Mouse (Mus musculus) liver, adult (tissue): Measurements from ENCODE around the gene Sh3bgrl3.

Experiments
- GATA4 ChIP-seq: IDR thresholded peaks from 2 replicates; pipeline ENCODE4 v1.6.1; 2014; ENCODE audit warnings: mild to moderate bottlenecking, low read length; ENCODE audit not compliant: insufficient replicate concordance

Gene Sh3bgrl3

DNA sequence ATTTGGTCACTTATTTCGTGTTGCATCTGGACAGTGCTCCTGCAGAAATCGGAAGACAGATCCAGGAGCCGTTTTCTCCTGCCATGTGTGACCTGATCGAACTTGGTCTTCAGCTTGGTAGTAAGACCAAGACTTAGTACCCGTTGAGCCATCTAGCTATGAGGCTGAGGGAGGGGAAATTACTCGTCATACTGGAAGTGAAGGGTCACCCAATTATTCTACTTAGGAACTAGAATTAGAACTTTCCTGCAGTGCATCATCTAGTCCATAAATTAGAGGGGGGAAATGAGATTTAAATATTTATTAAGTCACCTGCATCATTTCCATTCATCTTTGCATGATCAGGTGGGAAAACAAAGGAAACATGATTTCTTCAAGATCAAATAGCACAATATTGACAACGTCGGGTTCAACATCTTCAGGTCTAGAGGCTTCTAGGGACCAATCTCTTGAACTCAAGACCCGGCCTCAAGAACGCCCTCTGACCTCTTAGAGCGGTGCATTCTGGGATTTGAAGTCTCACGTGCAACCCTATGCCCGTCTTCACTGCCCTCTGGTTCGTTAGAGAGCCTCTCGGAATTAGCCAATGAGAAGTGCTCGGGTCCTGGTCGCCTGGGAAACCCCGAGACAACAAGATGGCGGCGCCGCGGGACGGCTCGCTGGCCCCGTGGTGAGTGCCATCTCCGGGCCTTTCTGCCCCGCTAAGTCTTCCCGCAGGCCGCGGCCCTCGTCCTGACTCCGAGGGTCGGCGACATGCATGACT, 26.4 kb downstream of the Sh3bgrl3 start, which contains the start of gene Ubxn11:
Gene Ubxn11, plus strand, starts transcription at position 592 of the 763 bp plus-strand sequence.
- no peak for TF ChIP-seq GATA4

DNA sequence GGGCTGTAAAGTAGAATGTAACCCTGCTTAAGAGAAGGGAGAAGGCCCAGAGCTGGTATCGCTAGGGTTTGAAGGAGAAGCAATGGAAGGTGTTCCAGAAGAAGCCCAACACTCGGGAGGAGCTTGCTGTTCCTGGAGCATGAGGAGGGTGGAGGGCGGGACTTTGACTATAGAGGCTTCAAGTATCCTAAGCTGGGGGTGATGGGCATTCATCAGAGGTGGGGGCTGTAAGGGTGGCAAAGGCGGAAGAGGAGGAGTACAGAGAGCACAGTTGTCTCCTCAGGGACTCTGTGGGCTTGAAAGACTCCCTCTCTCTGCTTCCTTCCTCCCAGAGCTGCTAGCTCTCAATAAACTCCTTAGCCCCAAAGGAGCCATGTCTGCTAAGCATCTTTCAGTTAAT, 28.3 kb downstream of the Sh3bgrl3 start:
- no peak for TF ChIP-seq GATA4

DNA sequence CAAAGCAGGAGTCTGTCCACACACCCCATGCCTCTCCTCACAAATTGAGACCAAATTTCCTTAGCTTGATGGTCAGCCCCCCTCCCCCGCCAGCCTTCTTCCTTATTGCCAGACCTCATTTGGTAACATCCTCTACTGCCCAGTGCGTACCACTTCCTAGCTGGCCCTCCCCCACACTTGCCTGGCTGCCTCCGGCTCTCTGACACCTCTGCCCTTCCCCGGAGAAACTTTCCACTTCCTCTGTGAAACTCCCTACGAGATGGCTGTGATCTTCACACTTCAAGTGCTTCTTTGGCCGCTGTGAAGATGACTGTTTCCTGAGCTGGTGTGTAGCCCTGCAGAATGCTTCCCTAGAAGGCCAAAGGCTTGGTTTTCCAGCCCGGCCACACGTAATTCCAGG, 30.0 kb downstream of the Sh3bgrl3 start:
- TF ChIP-seq GATA4 = no peak

DNA sequence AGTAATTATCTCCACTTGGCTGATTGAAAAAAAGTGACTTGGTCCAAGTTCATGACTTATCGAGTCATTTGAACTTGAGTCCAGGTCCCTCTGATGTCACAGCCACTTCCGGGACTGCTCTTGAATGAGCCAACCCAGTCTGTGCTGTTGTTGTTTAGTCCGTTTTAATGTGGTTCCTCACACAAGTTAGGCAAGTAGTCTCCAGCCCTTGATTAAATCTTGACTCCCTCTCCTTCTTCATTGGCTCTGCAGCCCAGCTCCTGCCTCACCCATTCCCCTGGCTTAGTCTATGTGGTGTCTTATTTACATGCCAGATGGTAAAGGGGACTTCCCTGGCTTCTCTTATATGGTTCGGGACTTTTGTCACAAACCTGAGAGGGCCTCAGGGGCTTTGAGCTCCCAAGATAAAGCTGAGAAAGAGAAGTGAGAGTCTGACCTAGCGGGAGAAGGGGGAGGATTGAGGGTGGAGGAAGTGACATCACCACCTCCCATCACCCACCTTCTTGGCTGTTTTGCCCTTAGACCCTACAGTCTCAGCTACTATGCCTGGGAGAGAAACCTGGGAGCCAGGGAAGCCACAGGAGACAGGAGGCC, 31.5 kb downstream of the Sh3bgrl3 start:
- TF ChIP-seq GATA4 = no peak

DNA sequence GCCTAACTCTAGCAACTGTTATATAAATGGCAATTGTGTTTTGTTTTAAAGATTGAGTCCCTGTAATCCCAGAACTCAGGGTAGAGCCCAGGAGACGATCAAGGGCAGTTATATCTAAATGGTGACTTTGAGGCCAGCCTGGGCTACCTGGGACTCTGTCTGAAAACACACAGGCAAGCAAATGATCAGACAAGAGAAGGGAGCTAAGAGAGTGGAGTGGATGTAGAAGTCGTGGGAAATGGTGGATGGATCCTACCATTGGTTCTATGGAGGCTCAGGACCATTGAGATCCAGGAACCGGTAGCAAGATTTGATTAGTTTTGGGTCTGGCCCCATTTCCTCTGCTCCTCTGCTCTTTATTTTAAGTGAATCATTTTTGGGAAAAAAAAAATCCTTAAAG, 32.5 kb downstream of the Sh3bgrl3 start:
- no peak for TF ChIP-seq GATA4

DNA sequence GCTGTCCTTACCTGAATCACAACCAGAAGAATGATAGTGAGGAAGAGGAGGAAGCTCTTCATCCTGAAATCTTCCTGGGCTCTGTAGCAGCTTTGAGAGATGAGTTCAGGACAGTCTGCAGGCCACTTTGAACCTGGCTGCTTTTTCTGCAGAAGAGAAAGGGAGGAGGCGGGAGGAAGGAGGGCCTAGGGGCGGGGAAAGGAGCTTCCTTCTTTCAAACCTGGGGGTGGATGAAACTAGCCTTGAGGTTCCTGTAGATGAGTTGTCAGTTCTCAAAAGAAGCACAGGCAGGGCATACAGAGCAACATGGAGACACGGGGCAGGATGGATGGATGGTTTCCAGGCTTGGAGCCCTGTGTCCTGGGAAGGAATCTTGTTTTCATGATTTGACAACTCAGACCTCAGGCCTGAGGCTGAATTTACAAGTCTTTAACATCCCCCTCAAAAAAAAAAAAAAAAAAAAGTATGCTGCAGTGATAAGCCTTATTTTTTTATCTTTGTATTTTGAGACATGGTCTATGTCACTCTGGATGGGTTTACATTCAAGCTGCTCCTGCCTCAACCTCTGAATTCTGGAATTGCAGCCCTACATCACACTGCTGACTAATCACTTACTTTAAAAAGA, 33.6 kb downstream of the Sh3bgrl3 start, which contains the start of gene Cd52:
Gene Cd52, minus strand, starts transcription at position 160 of the 625 bp plus-strand sequence.
- no peak for TF ChIP-seq GATA4

DNA sequence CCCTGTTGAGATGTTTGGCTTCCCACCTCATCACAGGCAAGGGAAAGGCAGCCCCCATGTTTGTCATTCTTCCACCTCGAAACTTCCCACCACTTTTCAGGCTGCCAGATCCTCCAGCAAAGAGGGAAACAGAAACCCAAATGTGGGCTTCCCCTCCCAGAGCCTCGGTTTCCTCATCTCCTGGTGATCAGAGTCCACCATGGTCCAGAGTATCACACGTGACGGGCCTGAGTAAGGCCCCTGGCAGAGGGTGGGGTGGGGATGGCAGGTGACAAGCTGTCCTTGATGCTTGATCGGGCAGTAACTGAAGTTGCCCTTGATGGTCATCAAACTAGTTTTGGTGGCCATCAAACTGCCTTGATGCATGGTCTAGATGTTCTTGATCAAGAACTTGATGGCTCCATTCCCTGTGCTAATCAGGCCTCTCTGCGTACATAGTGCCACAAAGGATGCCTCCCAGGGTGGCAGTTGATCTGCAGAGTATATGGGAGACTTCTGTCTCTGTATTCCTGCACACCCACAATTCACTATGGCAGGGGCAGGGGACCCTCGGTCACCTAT, 34.5 kb downstream of the Sh3bgrl3 start:
- TF ChIP-seq GATA4 = no peak

DNA sequence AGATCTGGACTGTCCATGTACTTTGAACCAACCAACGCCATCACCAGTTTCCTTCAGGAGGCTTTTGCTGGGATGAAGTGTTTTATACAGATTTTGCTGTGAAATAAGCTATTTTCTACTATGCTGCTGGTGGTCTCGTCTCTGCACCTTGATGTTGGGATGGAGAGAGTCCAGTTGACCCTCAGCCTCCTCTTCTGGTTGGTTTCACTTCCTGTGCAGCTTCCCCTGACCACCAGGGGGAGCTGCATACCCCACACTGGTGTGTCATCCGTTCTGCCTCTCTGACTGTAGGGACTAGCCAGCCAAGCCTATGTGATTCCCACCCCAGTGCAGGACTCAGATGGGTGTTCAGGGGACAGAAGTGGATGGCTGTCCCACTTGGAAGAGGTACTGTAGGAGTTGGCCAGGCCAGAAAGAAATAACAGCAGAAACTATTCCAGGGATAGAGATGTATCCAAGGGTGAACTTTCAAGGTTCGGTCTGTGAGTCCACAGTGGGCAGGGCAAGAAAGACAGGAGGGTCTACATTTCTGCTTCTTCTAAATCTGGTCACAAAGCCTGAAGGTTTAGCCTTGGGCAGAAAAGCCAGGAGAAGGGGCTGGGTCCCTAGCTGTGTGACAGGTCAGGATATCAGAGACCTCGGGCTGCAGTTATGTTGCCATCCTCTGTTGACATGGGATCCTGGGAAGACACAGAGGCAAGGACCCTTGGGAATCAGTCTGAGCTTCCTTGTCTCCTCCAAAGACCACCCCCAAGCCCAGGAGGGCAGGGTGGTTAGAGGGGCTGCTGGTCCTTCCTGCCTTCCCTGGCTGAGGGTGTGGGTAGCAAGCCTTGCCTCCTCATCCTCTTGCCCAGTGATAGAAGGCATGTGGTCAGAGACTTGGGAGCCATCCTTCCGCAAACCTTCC, 36.0 kb downstream of the Sh3bgrl3 start:
- no peak for TF ChIP-seq GATA4

DNA sequence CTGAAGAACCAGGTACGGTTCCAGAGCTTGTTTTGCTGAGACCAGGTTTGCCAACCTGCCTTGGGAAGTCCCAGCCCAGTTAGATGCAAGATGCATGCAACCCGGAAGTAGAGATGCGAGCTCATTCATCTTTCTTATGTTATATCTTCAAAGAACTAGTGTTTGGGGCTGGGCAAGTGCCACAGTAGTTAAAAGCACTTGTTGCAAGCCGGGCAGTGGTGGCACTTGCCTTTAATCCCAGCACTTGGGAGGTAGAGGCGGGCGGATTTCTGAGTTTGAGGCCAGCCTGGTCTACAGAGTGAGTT, 37.4 kb downstream of the Sh3bgrl3 start:
- TF ChIP-seq GATA4 = no peak

DNA sequence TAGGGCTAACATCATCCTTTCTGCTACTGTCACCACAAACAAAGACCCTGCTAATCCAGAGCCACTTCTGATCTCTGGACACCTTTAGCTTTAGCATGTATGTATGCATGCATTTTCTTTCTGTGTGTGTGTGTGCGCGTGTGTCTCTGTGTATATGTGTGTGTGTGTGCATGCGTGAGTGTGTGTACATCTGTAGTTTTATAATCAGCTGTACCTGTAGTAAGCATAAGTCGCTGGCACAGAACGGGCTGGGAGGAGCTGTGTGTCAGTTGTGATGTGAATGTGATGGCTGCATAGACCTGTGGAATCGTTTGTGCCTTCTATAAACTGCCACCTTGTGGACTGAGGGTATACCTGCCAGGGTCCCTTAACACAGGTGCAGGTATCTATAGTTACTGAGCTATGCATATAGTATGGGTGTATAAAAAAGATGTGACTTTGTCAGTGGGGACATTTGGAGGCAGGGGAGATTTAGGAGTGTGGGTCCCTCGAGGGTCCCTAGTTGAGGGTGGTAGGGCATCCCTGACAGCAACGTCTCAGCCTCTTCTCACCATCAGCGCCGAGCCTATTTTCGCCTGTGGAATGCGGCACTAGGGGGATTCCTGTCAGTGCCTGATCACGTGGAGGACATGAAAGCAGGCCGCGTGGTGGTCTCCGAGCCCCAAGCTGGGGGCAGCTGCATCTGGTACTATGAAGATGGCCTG, 37.9 kb downstream of the Sh3bgrl3 start:
- no peak for TF ChIP-seq GATA4

DNA sequence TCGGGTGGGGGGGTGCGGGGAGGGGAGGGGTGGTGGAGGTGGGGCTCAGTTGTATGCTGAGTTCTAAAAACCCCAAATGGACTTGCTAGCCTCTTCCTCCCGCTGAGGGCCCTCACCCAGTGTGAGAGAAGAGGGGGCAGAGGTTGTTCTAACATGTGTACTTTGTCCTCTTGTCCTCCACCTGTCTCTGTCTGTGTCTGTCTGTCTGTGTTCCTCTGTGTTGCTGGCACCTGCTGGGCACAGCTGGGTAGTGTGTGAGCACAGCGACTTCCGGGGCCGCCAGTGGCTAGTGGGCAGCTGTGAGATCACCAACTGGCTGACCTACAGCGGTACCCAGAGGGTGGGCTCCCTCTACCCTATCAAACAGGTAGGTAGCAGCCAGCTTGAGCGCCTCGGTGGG, 39.6 kb downstream of the Sh3bgrl3 start:
- TF ChIP-seq GATA4 = no peak

DNA sequence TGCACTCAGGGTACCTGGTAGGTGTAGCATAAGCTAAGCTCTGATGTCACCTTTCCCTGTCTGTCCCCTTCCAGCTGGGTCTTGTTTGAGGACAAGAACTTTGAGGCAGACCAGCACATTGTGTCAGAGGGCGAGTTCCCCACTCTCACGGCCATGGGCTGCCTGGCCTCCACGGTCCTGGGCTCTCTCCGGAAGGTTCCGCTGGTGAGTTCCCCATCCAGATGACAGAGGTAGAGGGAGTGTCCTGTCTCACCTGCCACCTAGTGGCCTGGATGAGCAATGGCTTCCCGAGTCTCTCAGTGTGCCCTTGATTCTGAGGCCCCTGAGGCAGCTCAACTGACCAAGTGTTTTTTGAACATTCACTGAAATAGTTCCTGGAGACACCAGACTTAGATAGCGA, 41.2 kb downstream of the Sh3bgrl3 start:
- TF ChIP-seq GATA4 = no peak

DNA sequence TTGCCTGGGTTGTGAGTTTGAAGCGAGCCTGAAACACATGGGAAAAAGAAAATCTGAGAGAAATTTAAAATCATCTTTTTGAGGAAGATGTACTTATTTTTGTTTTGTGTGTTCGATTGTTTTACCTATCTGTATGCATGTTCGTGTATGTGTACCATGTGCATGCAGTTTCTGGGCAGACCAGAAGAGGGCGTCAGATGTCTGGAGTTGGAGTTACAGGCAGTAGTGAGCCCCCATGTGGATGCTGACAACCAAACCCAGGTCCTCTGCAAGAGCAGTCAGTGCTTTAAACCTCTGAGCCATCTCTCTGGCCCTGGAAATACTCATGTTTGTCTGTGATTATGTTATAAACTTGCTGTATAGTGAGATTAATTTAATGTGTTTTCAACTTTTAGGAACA, 43.6 kb downstream of the Sh3bgrl3 start:
- TF ChIP-seq GATA4 = no peak

DNA sequence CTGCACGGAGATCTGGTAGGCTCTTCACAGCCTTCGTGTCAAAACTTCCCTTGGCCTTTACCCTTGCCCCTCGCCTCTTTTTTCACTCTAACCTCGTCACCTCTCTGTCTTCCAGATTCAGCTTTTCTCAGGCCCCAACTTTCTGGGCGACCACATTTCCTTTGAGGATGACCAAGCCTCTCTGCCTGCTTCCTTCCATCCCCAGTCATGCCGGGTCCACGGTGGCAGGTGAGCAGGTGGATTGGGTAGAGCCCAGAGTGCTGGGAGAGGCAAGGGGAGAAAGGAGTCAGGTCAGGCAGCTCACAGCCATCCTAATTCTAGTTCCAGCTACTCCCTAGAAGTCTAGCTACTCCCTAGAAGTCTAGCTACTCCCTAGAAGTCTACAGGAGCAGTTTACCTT, 46.1 kb downstream of the Sh3bgrl3 start:
- no peak for TF ChIP-seq GATA4
